Mouse (Mus musculus): ENCODE results near the gene Mdh1.

DNA sequence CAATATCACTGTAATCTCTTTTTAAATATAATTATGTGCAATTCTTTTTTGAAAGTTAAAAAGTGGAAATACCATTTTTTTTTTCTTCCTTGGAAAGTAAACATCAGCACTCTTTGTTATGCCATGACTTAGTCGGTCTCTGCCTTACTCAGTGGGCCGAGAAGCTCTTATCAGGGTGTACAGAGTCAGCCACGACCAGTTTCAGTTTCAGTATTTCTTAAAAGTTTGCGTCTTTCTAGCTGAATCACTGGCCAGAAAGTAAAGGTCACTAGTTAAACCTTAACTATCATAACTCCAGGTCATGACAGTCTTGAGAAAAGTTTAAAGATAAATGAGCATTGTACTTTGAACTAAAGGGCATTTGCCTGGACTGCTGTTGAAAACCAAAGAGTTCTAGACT lies 22.4 kb downstream of the Mdh1 start:
- no peak for TF ChIP-seq POLR2A (IDR thresholded peaks at IDR 0.05; ENCODE audit: low read depth, low read length)
- TF ChIP-seq CTCF (IDR thresholded peaks at IDR 0.05; ENCODE audit: extremely low read depth, insufficient read length, insufficient replicate concordance, low read depth, low read length) = no peak
